Mouse (Mus musculus): ENCODE data around the gene Rev3l.
A peak's percentile ranks its signal among the peaks of the same experiment; 100 is the strongest.

Gene Rev3l

DNA sequence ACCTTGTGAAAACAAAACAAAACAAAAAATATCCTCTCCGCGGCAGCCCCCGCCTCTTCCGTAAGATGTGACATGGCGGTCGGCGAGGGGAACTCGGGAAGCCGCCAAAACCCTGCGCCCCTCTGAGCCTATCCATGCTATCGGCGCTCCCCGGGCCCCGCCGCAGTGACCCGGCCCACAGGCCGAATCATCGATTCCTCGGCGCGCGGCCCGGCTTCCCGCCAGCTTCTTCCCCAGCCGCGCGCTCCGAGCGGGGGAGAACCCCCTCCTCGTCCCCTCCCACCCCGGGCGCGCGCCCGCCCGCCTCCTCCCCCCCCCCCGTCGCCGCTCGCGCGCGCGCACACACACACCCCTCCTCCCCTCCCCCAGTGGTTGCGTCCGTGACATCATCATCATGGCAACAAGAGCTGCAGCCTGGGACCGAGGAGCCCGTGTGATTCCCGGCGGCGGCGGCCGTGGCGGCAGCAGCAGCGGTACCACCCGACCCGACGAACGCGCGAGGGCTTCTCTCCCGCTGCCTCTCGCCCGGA, at the start of gene Rev3l:
TSS of gene Rev3l (plus strand) at position 383 of the 530 bp plus-strand sequence.
- DNase-seq (ENCODE audit: low spot score in 2 of 2): peak; percentile 89 to 95

- no peak for DNase-seq (ENCODE audit: low spot score in 2 of 2)
Measured at GRCm38 (mm10) chr10:39682556-39682955, 49.4 kb upstream of the Rev3l start.

- DNase-seq (ENCODE audit: low spot score in 2 of 2): no peak
Measured at GRCm38 (mm10) chr10:39683481-39683880, 48.4 kb upstream of the Rev3l start.

- peak; percentile 33 to 63 for DNase-seq (ENCODE audit: low spot score in 2 of 2)
Measured at GRCm38 (mm10) chr10:39686811-39687210, 45.1 kb upstream of the Rev3l start.

- DNase-seq (ENCODE audit: low spot score in 2 of 2): no peak
Measured at GRCm38 (mm10) chr10:39687851-39688250, 44.1 kb upstream of the Rev3l start.

DNA sequence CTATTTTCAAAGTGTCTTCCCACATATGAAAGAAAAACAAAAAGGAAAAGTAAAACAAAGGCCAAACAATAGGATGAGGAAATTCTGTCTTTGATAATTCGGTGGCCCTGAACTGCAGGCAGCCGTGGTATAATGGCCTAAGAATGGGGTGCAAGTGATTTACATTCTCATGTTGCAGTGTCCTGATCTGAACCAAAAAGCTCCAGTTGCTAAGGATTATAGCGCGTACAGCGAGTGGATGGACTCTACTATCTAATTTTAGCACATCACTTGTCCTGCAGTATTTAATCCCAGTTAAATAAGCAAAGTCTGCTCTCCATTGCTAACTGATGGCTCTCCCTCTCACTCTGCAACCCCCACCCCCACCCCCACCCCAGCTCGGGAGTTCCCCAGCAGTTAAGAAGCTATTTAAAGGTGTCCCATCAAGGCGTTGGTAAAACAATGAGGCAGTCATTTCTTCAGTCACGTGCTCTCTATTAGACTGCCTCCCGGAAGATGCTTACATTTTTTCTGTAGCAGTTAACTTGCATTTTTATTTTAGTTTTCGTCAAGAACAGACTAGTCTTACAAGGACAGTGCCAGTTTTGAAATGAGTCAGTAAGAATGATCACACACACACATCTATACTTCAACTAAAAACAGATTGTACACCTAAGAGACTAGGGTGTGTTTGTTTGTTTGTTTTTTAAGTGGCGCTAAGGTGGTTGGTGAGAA, 40.4 kb upstream of the Rev3l start:
- no peak for DNase-seq (ENCODE audit: low spot score in 2 of 2)

DNA sequence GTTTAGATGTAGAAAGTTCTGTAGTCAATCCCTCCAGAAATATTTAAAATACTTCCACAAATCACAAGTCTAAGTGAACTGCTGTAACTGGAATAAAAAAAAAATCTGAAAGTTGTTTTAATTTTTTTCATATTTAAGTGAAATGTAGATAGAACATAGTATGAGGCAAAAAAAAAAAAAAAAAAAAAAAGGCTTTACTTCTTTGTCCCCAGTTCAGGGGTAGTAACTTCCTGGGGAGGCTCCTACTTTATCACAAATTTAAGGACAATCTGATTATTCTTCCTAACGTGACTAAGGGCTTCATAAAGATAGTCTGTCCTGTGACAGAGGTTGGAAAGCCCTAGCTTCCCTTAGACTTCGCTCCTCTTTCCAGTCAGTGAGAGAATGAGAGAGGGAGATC, 39.8 kb upstream of the Rev3l start:
- no peak for DNase-seq (ENCODE audit: low spot score in 2 of 2)

GRCm38 (mm10) chr10:39707717-39708510, 24.0 kb upstream of the Rev3l start:
- no peak for DNase-seq (ENCODE audit: low spot score in 2 of 2)

DNA sequence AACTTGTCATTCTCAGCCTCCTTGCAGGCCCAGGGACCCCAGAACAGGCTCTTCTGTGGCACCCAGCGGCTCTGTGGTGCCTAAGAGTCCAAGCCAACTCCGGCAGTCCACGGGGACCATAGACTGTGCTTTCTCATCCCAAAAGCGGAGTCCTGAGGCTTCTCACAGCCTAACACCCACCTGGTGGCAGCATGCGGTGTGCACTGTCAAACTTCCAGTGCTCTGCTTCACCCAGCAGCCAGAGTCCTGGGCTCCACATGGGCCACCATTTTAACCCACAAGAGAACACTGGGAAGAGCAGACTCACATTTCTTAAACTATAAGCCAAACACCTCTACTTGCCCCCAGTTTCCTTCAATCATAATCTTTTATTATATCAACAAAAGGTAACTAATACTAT, 15.0 kb upstream of the Rev3l start:
- DNase-seq (ENCODE audit: low spot score in 2 of 2): no peak

GRCm38 (mm10) chr10:39730976-39731735, 762 bp upstream of the Rev3l start:
- peak in 1 of 2 experiments; percentile 92 for DNase-seq (ENCODE audit: low spot score in 2 of 2)

DNA sequence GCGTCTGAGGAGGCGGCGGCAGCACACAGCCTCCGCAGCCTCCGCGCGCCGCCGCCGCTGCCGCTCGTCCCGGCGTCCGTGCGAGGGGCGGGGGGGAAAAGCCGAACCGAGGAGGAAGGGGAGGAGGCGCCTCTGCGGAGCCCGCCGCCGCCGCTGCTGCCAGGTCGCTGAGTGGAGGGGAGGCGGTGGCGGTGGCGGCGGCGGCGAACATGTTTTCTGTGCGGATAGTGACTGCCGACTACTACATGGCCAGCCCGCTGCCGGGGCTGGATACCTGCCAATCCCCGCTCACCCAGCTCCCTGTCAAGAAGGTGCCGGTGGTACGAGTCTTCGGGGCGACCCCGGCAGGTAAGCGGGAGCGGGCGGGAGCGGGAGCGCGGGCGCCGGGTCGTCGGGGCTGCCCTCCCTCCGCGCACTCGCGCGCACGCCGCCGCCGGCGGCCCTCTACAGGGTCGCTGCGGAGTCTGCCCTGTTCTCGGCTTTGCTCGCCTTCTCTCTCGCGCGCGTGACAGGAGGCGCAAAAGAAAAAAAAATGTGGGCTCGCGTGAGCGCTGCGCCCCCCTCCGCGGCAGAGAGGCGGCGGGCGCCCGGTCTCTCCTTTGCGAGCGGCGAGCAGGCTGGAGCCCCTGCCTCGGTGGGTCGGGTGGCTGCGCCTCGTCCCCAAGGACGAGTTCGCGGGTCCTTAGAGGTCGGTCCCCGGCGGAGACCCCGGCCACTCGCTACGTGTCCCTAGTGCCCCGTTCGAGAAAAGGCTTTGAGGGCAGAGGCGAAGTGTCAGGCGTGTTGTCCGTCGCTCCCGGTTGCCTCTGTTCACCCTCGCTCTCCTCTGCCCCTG, 565 bp downstream of the Rev3l start:
- peak; percentile 75 to 87 for DNase-seq (ENCODE audit: low spot score in 2 of 2)

DNA sequence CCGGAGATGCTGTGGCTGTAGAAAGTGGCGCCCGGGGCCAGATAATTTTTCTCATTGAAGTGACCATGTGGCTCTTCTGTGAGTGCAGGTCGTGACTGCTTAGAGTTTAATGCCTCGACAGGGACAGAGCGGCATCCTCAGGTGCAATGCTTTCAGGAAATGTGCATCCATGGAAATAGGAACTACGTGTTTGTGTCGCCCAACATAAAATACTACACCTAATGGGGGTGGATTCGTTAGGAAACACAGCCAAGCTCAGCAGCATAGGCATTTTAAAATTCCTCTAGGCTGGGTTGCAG, 1.1 kb downstream of the Rev3l start:
- no peak for DNase-seq (ENCODE audit: low spot score in 2 of 2)

DNA sequence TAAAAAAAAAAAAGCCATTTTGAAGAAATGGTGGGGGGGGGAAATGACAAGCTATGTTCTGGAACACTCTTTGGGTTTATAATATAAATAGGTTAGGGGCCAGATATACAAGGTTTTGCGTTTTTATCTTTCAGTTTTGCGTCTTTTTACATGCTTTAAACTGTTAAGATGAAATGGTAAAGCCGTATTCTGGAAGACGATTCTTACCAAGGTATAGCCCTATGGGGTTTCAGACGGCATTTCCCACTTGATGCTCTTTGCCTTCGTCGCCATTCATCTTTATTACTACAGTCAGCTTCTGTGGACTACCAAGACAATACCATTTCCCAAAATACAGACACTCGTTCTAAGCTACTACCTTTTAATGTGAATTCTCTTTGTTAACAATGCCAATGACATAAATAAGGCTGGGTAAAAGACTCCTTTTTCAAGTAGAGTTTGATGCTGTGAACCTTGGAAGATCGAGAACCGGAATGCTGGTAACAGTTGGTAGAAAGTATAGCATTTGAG, 1.6 kb downstream of the Rev3l start:
- DNase-seq (ENCODE audit: low spot score in 2 of 2): no peak

DNA sequence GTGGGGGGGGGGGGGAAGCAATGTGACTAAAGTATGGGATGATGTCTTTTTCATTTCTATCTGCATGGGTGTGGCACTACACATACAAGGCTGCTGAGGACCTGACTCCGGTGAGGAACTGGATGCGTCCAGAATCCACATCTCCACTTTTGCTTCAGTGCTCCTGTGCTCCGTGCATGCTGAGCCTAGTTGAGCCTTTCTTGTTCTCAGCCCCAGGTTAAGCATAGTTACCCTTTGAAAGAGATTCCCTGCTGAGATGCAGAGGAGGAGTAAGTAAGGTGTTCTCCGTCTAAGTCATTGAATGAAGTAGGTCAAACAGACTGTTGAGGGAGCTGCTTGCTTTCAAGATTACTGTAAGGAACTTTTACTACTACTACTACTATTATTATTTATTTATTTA, 4.3 kb downstream of the Rev3l start:
- no peak for DNase-seq (ENCODE audit: low spot score in 2 of 2)

DNA sequence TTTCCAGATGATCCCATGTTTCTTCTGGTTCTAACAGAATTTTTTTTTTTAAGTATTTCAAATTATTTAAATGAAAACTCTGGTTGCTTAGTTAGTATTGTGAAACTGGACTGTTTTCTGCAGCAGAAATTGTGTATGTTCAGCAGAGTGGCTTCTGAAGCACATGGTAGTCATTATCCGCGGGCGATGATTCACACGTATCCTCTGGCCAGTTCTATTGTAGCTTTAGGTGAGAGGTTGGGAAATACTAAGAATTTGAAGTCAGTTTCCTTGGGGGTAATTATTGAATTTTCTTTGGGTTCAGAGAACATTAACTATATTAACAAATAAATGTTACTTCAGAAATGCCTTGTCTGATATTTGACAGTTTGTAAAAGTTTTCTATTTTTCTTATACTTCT, 10.1 kb downstream of the Rev3l start:
- no peak for DNase-seq (ENCODE audit: low spot score in 2 of 2)

GRCm38 (mm10) chr10:39764752-39765151, 32.8 kb downstream of the Rev3l start:
- DNase-seq (ENCODE audit: low spot score in 2 of 2): no peak

- DNase-seq (ENCODE audit: low spot score in 2 of 2): no peak
Measured at GRCm38 (mm10) chr10:39766702-39767101, 34.8 kb downstream of the Rev3l start.

- no peak for DNase-seq (ENCODE audit: low spot score in 2 of 2)
Measured at GRCm38 (mm10) chr10:39772259-39772658, 40.3 kb downstream of the Rev3l start.

DNA sequence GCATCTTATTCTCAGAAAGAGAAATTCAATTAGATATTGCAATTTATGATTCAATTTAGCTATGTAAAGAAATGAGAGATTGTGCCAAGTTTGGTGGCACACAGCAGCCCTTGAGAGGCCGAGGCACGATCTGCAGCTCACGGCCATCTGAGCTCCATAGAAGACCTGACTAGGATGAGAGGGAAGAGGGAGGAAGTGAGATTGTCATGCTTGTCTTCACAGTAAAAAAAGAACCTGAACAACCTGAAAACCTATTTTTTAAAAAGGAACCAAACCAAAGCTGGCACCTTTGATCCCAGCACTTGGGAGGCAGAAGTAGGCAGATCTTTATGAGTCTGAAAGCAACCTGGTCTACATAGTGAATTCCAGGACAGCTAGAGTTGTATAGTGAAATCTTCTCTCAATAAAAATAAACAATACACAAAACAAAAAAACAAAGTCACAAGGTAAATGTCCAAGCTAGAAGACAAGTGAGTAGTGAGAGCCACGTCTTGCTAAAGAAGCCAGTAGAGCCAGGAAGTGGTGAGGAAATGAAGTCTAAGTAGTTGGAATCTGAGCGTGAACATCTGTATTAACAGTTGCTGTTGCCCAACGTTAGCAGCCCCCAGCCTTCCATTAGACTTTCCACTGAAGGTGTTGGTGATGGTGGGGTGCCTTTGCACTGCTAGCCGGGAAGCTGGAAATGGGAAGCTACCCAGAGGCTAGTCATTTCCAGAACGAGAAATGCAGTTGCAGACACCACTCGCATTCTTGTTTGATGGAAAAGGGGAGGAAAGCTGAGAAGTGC, 42.2 kb downstream of the Rev3l start:
- DNase-seq (ENCODE audit: low spot score in 2 of 2): no peak

DNA sequence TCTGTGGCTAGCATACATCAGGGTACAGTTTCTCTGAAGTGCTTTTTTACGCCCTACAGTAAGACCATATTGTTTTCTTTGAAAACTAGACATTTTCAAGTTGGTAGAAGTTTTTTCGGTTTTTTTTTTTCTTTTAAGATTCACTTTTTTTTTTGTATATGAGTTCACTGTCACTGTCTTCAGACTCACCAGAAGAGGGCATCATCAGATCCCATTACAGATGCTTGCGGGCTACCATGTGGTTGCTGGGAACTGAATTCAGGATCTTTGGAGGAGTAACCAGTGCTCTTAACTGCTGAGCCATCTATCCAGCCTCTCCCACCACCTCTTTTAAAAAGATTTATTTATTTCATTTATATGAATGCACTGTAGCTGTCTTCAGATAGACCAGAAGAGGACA, 45.0 kb downstream of the Rev3l start:
- DNase-seq (ENCODE audit: low spot score in 2 of 2): no peak

- DNase-seq (ENCODE audit: low spot score in 2 of 2): no peak
Measured at GRCm38 (mm10) chr10:39778305-39778704, 46.4 kb downstream of the Rev3l start.

All from spleen, postnatal 4 days (tissue).